Mouse (Mus musculus): Measurements from ENCODE around the gene Hoxa10.

Hoxa10 gene

DNA sequence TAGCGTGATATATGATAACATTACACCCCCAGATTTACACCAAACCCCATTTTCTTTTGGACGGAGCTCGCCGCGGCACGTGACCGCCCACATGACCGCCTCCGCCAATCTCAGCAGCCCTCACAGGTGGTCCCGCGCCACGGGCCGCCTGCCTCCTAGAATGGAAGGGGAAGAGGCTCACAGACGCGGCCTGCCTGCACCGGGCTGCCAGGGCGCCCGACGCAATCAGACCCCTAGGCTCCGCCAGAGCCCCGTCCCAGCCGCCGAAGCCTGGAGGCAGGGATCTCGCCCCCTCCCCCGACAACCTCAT lies 23.2 kb downstream of the Hoxa10 start:
- no peak for DNase-seq

DNA sequence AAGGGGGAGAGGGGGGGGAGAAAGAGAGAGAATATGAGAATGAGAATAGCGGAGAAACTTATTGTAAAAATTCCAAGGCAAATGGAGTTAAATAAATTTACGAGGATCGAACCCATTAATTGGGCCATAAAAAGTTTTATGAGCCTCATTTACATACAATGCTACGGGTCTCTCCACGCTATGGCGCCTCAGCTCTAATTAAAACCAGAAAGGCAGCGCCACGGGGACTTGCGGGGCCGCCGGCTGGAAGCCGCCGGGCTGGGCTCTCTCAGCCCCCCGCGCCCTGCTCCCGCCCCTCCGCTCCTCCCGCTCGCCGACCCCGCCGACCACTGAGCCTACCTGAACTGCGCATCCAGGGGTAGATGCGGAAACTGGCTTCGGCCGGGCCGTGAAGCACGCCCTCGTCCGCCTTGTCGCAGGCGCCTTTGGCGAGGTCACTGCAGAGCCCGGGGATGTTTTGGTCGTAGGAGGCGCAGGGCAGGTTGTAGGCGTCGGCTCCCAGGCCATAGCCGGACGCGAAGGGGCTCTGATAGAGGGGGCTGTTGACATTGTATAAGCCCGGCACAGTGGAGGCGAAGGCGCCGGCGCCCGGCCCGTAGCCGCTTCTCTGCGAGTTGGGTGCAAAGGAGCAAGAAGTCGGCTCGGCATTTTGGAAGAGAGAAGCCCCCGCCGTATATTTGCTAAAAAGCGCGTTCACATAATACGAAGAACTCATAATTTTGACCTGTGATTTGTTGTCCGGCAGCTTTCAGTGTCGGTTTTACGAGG lies 23.8 kb downstream of the Hoxa10 start:
- DNase-seq = peak in 1 of 2 experiments; percentile 50

DNA sequence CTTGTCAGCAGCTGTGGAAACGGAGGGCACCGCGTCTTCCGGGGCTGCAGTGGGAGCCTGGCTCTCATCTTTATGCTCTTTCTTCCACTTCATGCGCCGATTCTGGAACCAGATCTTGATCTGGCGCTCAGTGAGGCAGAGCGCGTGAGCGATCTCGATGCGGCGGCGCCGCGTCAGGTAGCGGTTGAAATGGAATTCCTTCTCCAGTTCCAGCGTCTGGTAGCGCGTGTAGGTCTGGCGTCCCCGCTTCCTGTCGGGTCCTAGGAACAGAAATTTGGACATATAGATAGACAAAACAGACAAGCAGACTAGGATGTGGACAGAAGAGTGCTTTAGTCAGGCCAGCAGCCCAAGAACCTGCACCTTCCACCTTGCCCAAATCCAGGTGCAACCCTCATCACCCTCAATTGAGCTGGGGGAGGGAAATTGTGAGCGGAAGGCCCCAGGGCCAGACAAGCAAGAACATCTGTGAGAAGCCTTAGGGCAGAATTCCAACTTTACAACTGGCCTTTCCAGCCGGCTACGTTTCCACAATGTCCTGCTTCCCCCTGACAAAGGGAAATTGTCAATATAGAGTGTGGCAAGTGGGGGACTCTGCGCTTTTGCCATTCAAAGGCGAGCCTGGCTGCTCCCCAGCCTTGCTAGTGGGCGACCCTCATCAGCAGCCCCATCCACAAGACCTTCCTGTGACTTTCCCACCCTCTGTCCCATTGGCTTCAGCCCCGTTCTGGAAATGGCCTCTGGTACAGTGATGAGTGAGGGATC lies 24.7 kb downstream of the Hoxa10 start:
- DNase-seq = peak in 1 of 2 experiments; percentile 5

DNA sequence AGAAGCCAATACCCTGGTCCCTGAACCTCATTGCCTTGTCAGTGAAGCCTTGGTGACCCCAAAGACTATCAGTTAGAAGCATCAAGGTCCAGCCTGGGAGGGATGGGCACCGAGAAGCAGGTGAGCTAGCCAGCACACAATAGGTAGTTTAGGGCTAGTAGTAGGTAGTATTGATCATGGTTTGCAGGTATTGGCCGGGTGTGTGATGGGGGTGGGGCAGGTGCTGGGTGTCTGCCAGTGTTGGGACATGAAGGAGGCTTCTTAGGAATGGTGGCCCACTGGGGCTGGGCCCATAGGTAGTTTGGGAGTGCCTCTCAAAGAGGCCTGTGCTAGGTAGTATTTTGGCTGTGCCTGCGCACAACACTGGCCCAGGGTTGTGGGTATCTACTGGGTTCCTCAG lies 25.6 kb downstream of the Hoxa10 start:
- peak in 1 of 2 experiments; percentile 14 for DNase-seq

DNA sequence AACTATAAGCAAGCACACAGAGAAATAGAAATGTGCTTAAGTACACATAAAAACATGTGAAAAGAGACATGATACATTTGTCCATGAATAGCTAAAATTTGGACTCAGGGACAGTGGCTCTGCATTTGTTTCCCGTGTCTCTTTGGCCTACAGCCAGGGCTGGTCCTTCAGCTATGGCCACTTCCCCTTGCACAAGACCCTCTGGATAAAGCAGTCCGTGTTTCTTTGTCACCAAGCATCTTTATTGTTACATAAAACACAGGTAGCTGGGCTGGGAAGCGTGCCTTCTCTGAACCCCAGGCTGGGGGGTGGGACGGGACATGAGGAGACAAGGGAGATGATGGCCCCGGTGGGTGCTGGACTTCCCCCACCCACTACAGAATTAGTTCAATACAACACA lies 26.4 kb downstream of the Hoxa10 start:
- peak in 1 of 2 experiments; percentile 10 for DNase-seq

DNA sequence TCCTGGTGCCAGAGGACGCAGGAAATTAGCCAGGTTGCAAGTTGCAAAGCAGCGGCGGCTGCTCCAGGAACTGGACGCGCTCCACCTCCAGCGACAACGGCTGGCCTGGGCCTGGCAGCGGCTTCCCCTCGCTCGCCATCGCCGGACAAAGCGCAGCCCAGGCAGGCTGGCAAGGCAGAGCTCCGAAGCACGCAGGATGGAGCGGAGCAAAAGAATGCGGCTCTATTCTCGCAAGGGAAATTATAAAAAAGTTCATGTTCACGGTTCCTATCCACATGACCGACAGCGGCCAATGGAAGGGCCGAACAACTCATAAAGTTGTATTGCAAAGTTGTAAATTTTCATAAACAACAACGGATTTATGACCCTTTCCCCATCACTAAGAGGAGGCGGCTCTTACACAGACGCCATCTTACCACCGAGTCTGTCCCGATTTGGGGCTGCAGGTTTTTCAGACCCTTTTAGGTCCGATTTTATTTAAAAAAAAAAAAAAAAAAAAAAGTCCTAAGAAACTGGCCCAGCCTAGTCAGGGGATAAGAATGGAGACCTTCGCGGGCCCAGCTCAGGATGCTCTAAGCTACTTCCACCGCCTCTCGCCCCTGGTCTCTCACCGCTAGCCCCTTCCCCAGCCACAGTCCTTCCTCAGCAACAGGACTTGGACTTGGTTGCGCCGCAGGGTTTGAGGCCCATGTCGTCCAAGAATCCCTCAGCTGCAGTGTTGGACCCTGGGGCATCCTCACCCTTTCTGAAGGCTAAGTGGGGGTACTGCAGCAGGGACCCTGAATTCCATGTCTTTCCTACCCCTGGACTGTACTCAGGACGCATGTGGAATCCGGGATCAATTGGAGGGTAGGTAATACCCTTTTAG lies 27.3 kb downstream of the Hoxa10 start, which contains the start of the genes Hoxa3 and Gm28308:
Gene Hoxa3, minus strand, starts transcription at position 218 of the 868 bp plus-strand sequence.
Gene Gm28308, minus strand, starts transcription at position 221 of the 868 bp plus-strand sequence.
- no peak for DNase-seq

DNA sequence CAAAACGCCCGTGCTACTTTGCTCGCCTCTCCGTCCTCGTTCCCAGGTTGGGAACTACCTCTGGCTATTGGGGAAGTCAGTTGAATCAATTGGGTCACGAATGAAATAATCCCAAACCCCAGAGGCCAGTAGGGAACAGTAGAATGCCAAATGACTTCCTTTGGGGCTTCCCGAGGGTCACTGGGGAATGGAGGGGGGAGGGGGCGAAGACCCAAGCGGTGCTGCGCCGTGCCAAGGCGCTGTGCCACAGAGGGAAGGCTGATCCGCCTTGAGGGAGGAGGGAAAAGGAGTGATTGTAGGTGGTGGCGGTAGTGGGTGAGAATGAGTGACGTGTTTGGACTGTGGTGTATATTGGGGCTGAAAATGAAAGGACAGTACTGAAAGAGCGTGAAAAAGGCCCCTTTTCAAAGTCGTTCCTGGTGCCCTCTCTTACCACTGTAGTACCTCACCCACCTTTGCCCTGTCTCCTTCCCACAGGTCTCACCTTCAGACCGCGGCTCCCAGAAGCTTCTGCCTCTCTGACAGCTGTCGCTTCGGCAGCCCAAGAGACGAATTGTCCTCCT lies 28.0 kb downstream of the Hoxa10 start:
- DNase-seq = no peak

DNA sequence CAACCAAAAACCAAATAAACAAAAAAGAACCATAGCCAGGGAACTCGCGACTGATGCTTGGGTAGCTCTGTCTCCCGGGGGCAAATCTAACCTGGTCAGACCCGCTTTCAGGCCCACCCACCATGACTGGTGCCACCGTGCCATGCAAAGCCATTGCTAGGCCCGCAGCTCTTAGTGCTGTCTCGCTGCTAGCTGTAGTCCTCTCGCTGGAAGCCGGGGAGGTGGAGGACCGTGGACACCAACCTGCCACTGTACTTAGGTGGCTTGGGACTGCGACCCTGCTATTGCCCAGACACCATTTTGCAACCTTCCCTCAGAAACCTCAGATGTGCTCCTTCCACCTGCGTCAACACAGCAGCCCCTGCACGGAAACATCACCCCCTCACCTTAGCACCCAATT lies 28.7 kb downstream of the Hoxa10 start:
- DNase-seq = peak; percentile 16 to 38

DNA sequence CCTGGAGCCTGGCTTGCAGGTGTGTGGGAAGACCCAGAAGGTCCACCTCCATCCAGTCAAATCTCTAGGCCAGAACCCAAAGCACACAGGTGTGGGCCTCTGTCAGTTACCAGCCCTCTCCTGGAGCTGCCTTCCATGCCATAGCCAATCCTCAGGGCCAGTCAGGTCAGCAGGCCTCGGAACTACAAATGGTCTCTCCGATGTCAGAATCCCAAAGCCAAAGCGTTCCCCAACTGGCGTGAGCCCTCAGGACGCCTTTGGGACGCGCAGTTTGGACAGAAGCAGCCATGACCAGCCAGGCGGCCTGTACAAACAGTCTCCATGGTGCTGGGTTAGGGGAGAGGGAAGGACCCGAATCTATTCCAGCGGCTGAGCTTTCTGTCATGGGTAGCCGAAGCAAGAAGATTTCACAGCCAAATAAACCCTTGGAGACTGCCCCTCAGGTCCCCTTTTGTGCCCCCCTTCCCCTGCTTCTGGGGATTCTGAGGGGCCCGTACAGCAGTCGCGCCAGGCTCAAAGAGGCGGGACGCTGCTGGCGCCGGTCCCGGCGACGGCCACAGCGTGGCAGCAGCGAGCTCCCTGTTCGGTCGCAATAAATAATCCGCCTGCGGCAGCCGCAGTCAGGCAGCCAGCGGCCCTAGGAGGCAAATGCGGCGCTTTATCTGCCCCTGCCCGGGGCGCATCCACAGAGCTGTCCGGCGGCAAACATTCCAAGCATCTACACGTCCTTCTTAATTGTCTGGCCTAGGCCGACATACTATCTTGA lies 29.3 kb downstream of the Hoxa10 start:
- DNase-seq = peak; percentile 85 to 87

DNA sequence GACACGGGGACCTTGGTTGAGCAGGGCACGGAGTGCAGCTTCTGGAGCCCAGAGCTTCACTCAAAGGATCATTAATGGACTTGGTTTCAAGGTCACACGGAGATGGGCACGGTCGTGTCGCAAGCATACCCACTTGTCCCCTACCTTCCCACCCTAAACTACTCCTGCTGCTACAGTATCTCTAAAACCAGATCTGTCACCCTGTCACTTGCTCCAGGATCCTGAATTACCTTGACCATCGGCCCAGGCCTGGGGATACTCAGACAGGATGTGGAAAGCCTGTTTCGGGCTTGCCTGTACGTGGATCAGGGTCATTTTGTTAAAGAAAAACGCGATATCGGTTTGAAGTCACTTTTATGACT lies 31.0 kb downstream of the Hoxa10 start:
- DNase-seq = peak in 1 of 2 experiments; percentile 20

DNA sequence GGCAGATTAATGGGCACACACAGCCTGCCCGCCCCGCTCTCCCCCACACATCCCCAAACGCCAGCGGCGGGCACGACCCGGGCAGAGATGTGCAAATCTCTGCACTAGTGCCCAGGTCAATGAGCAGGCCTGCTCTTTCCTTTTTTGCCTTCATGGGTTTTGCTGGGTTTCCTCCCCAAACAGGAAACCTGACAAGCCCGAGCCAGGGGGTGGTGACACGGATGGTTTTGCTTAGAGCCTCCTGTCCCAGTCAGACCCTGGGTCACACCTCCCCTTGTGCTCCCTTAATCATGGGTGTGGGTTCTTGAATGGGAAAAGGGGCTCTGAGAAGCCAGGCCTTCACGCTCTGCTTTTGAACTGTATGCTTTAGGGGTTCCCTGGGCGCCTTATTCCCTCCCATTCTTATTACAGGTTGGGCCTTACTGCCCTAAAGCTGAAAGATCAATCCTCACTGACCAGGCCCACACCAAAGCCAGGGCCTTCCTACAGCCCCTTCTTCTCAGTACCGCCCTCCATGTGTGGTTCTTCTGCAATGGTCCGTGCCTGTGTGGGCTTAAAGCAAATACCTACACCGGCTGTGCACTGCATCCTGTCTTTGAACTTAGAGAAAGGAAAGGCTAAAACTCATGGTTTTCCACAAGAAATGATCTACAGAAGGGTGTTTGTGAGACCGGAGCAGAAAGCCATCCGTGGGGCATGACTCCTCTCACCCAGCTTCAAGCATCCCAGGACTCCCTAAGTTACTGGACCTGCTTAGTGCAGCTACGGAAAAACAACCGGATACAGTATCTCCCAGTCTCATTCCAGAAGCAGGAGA lies 31.6 kb downstream of the Hoxa10 start:
- DNase-seq = peak in 1 of 2 experiments; percentile 17

DNA sequence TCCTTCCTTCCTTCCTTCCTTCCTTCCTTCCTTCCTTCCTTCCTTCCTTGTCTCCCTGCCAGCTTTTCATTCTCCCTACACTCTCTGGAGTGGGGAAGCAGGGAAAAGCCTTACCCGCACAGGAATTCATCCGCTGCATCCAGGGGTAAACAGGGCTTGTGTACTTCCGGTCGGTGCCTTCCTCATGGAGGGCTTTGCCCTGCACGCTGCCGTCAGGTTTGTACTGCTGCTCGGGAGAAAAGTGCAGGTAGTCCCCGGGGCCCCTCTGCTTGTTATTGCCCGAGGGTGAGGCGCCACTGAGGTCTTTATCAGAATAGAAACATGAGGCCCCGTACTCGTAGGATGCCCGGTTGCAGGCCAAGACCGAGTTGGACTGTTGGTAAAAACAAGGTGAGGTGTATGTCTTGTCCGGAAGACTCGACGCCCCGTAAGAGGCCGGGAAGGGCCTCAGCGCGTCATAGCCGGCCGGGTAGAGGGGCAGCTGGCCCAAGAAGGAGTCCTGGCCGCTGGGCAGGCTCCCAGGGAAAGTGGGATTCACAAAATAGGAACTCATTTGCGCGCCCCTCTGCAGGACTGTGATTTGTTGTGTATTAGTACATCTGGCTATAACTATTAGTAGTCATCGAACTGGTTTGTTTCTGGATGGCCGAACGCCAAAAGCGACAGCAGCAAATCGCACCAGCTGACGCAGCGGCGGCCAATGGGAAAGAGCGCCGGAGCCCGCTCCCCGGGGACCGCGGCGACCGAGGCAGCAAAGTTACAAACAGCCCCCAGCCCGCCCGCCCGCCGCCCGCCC lies 32.4 kb downstream of the Hoxa10 start, which contains the start of gene Hoxa6:
Gene Hoxa6, minus strand, starts transcription at position 651 of the 796 bp plus-strand sequence.
- DNase-seq = peak; percentile 35 to 36

DNA sequence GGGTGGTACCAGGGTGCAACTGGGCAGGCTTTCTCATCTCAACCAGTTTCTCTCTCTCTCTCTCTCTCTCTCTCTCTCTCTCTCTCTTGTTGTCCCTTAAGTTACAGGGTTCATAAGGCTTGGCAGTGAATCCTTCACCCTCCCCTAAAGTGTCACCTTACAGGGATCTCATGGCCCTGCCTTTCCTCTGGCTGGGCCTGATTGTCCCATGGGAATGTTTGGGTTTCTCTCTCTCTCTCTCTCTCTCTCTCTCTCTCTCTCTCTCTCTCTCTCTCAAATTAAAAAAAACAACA lies 33.0 kb downstream of the Hoxa10 start:
- no peak for DNase-seq

DNA sequence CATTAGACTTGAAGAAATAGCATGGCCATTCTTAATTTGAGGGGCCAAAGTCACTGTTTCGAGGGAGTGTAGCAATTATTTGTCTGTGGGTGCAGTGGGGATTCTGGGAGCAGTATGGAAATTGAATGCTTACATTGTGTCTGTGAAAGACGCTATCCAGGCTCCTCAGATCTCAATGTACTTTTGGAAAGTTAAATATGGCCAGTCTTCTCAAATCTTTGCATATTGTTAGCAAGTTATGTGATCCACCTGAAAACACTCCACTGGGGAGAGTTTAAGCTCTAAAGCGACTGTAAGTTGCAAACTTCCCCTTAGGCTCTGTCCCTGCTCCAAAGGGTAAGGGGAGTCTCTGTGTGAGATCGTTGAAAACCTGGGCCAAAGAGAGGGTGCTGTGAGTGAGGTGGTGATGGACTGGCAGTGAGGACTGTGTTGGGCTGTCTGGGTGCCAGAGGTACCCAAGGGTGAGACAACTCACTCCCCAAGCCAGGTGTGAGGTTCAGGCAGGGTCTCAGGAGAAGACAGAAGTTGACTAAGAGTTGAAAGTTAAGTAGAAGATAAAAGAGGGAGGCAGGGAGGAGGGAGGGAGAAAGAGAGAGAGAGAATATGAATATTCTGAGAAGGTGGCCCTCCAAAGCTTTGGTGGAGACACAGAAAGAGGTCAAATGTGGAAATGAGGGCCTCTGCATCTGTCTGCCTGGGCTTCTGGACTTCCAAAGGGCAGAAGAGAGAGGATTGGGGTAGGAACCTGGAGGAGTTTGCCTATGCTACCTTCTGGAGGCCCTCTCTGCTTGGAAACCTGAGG lies 33.6 kb downstream of the Hoxa10 start:
- DNase-seq = no peak

DNA sequence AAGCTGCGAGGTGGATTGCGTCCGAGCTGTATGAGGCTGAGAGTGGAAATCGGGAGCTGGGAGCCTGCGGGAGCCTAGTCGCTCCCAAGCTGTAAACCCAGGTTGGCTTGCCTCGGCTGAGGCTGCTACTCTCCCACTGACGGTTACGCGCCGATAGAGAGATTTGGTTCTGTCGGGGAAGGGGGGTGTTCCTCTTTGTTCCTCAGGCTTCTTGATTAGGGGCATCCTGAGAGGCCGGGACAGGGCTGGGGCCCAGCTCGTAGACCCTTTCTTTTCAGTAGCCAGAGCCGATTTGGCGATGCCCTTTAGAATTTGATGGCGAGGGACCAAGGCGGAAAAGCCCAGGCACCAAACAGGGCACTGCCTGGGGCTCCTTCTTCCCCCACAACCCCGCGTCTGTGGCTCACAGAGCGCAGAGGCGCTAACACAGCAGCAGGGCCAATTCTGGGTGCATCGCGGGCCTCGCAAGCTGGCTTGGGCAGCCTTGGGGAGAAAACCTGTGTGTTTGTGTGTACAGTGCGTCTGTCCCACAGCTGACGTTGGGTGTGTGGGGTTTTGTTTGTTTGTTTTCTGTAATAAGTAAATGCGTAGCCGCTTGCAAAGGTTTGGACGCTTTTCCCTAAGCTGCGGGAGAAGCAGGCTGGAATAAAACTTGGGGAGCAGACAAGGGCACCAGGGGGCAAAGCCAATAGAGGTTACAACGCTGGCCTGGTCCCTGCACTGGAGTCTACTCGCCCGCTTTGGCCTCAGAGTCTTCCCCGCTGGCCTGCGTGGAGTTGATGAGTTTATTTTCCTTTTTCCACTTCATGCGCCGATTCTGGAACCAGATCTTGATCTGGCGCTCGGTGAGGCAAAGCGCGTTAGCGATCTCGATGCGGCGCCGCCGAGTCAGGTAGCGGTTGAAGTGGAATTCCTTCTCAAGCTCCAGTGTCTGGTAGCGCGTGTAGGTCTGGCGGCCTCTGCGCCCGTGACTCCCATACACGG lies 34.7 kb downstream of the Hoxa10 start:
- DNase-seq = peak in 1 of 2 experiments; percentile 36

DNA sequence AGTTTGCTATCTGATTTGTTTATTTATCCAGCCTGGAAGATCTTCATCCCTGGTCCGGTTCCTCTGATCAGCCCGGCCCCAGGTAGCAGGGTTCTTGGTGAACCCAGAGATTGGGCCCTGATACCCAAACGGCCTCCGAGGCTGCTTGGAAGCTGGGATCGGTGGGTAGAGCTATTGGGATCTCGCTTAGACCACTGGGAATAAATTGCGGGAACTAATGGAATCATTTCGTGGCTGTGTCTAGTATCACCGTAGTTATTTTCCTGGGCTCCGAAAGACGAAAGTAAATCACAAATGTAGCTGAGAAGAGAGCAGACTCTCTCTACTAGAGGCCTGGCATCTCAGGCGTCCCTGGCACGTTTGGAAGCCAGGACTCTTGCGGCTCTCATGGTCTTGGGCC lies 35.4 kb downstream of the Hoxa10 start:
- DNase-seq = peak in 1 of 2 experiments; percentile 36

DNA sequence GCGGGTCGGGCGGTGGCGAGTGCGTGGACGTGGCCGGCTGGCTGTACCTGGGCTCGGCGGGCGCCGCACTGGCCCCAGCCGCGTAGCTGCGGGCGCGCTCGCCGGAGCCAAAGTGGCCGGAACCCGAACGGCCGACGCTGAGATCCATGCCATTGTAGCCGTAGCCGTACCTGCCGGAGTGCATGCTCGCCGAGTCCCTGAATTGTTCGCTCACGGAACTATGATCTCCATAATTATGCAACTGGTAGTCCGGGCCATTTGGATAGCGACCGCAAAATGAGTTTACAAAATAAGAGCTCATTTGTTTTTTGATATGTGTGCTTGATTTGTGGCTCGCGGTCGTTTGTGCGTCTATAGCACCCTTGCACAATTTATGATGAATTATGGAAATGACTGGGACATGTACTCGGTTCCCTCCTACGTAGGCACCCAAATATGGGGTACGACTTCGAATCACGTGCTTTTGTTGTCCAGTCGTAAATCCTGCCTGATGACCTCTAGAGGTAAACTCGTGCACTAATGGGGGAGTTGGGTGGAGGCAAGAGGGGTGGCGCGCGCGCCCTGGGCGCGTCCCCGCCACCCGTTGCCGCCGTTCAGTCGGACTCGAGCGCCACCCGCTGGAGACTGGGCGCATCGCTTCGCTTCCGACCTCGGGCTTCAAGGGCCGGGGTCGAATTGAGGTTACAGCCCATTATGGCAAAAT lies 36.5 kb downstream of the Hoxa10 start, which contains the start of gene Hoxa5:
Gene Hoxa5, minus strand, starts transcription at position 538 of the 703 bp plus-strand sequence.
- peak; percentile 67 to 71 for DNase-seq
